Mouse (Mus musculus) retina, postnatal 7 days (tissue): ENCODE data around the gene Fitm1.
A peak's percentile ranks its signal among the peaks of the same experiment; 100 is the strongest.

Experiments
- DNase-seq: peaks from one replicate; pipeline ENCODE4 v3.0.0-alpha.2; 2012; ENCODE audit warnings: low read depth, low spot score

Fitm1 gene

GRCm38 (mm10) chr14:55567496-55567895, 7.9 kb upstream of the Fitm1 start:
- no peak for DNase-seq

GRCm38 (mm10) chr14:55570588-55570987, 4.8 kb upstream of the Fitm1 start:
- DNase-seq: no peak

GRCm38 (mm10) chr14:55571760-55572159, 3.7 kb upstream of the Fitm1 start:
- DNase-seq: no peak

GRCm38 (mm10) chr14:55575711-55576110, 294 bp downstream of the Fitm1 start:
- DNase-seq: no peak

- no peak for DNase-seq
These were observed 959 bp downstream of the Fitm1 start for GRCm38 (mm10) chr14:55576376-55576775.

- DNase-seq: peak; percentile 32
These were observed 2.7 kb downstream of the Fitm1 start, which contains the start of gene Psme1 for GRCm38 (mm10) chr14:55577871-55578667. Psme1 (plus strand) TSS chr14:55578123.

- DNase-seq: no peak
These were observed 3.4 kb downstream of the Fitm1 start for GRCm38 (mm10) chr14:55578668-55579269.

GRCm38 (mm10) chr14:55579511-55580496, 4.4 kb downstream of the Fitm1 start:
- DNase-seq: no peak

- no peak for DNase-seq
These were observed 5.3 kb downstream of the Fitm1 start for GRCm38 (mm10) chr14:55580731-55581130.

- DNase-seq: no peak
These were observed 6.7 kb downstream of the Fitm1 start for GRCm38 (mm10) chr14:55581981-55582681.

GRCm38 (mm10) chr14:55584303-55584701, 8.9 kb downstream of the Fitm1 start:
- no peak for DNase-seq

GRCm38 (mm10) chr14:55584702-55585565, 9.5 kb downstream of the Fitm1 start, which contains the start of gene Emc9:
Emc9 (minus strand) TSS chr14:55585302.
- DNase-seq: no peak

- DNase-seq: no peak
These were observed 10.1 kb downstream of the Fitm1 start for GRCm38 (mm10) chr14:55585566-55585960.

- DNase-seq: no peak
These were observed 10.7 kb downstream of the Fitm1 start for GRCm38 (mm10) chr14:55586149-55586548.

- DNase-seq: no peak
These were observed 13.9 kb downstream of the Fitm1 start for GRCm38 (mm10) chr14:55589271-55589670.

GRCm38 (mm10) chr14:55589771-55590448, 14.5 kb downstream of the Fitm1 start:
- no peak for DNase-seq

GRCm38 (mm10) chr14:55590748-55591330, 15.4 kb downstream of the Fitm1 start, which contains the start of gene Psme2:
Psme2 (minus strand) TSS chr14:55591113.
- DNase-seq: peak; percentile 78

GRCm38 (mm10) chr14:55591331-55591891, 16.0 kb downstream of the Fitm1 start, which contains the start of gene Rnf31:
Rnf31 (plus strand) TSS chr14:55591708.
- DNase-seq: peak; percentile 90

- no peak for DNase-seq
These were observed 16.8 kb downstream of the Fitm1 start for GRCm38 (mm10) chr14:55592226-55592625.
